ENCODE assay signal across 8 mouse cellular contexts in genomic region chr4:150915181-150915906, GRCm38 (mm10). TPM values are rescaled to one million over a fixed set of nuclear protein-coding genes. Genes with fewer than 3 reads are reported as not detected.
DNase-seq lines count a peak whose midpoint lies in the region; ATAC-seq and TF ChIP-seq lines count a peak whose summit lies in the region.

No protein-coding gene starts in this region.

- peak overlapping the region; percentile 35; the same call in 1 of the 2 replicates for H3K9ac ChIP-seq in lung, postnatal 0 days (replicated peaks; ENCODE audit: low read depth)
- H3K9ac ChIP-seq in hindbrain, embryonic 11.5 days (ENCODE audit: low read depth, low read length) = peak overlapping the region; percentile 78

- ATAC-seq in lung, postnatal 0 days = peak; percentile 42; the same call in 1 of the 2 replicates
- 0 out of 2 replicates have a peak, but pooled peaks have one; percentile 25 for ATAC-seq in hindbrain, embryonic 11.5 days (ENCODE audit: low FRiP score)

- H3K27me3 ChIP-seq in lung, postnatal 0 days (replicated peaks; ENCODE audit: insufficient read depth, low read length) = no peaks in the 10 kb centered on the region
- H3K27me3 ChIP-seq in hindbrain, embryonic 11.5 days (ENCODE audit: control insufficient read depth, insufficient read depth, low read length) = 0 out of 2 replicates have a peak, but pooled peaks cover 2% of the 10 kb centered on the region

- H3K36me3 ChIP-seq in lung, postnatal 0 days (ENCODE audit: insufficient read depth, low read length) = no peaks in the 10 kb centered on the region
- no peaks in the 10 kb centered on the region for H3K36me3 ChIP-seq in hindbrain, embryonic 11.5 days (ENCODE audit: control insufficient read depth, insufficient read depth, low read length)
- no peaks in the 10 kb centered on the region for H3K36me3 ChIP-seq in macrophage (ENCODE audit: inconsistent target)

- no peaks in the 10 kb centered on the region for H3K9me3 ChIP-seq in lung, postnatal 0 days (ENCODE audit: low read length)
- no peaks in the 10 kb centered on the region for H3K9me3 ChIP-seq in hindbrain, embryonic 11.5 days (ENCODE audit: control insufficient read depth, low read length)

- H3K79me2 ChIP-seq in macrophage (ENCODE audit: inconsistent target) = no peaks in the 10 kb centered on the region

- TF ChIP-seq CTCF in lung, postnatal 0 days (IDR thresholded peaks at IDR 0.05) = no peak

- peak overlapping the region; percentile 66 for H3K4me2 ChIP-seq in lung, postnatal 0 days (replicated peaks; ENCODE audit: low read depth, low read length)
- peak overlapping the region; percentile 61 for H3K4me2 ChIP-seq in hindbrain, embryonic 11.5 days (replicated peaks; ENCODE audit: low read depth, low read length)

- TF ChIP-seq EP300 in lung, postnatal 0 days (IDR thresholded peaks at IDR 0.05) = peak; percentile 93

- 42% methylated on average over 10 of the region's 10 CpGs for WGBS in lung, postnatal 0 days
- 56% methylated on average over 10 of the region's 10 CpGs for WGBS in hindbrain, embryonic 11.5 days
- WGBS in macrophage (ENCODE audit: missing documents) = 65% methylated on average over 10 of the region's 10 CpGs

- H3K4me1 ChIP-seq in lung, postnatal 0 days (ENCODE audit: insufficient read depth, low read depth, low read length) = peaks cover 5% of the 10 kb centered on the region; the same call in 1 of the 2 replicates
- H3K4me1 ChIP-seq in hindbrain, embryonic 11.5 days (replicated peaks; ENCODE audit: control insufficient read depth, insufficient read depth, low read length) = peaks cover 3% of the 10 kb centered on the region

- no peak overlapping the region for H3K4me3 ChIP-seq in lung, postnatal 0 days (ENCODE audit: low read depth, low read length)
- H3K4me3 ChIP-seq in hindbrain, embryonic 11.5 days (ENCODE audit: low read depth, low read length) = peak overlapping the region; percentile 63
- H3K4me3 ChIP-seq in macrophage (ENCODE audit: inconsistent target) = peak overlapping the region; percentile 70

- peak overlapping the region; percentile 84 for H3K27ac ChIP-seq in lung, postnatal 0 days (ENCODE audit: low read length)
- no peak overlapping the region for H3K27ac ChIP-seq in hindbrain, embryonic 11.5 days (ENCODE audit: low read depth, low read length)
- peak overlapping the region; percentile 75 for H3K27ac ChIP-seq in macrophage

- DNase-seq in cerebellum, adult 11-12 months = peak; percentile 25
- DNase-seq in cerebellum, adult 8-10 months = no peak
- peak; percentile 28 for DNase-seq in lung, postnatal 0 days (ENCODE audit: low spot score)
- no peak for DNase-seq in lung, postnatal 14 days
- no peak for DNase-seq in hindbrain, embryonic 11.5 days (ENCODE audit: low spot score)
- DNase-seq in cerebellum, postnatal 4 days (ENCODE audit: low spot score in 2 of 2) = no peak
- no peak for DNase-seq in cerebellum, adult 11 months

RNA-seq across cellular contexts. Expression of gene Tnfrsf9, which starts 1.0 kb away (rescaled TPM):
- polyA plus RNA-seq in lung, postnatal 0 days (2015; fragmentation: Nextera tagmentation; extraction: Ambion mirVana) = 1.1 and 4.4 TPM in 2 replicates
- 0.21 TPM in 1 of 2 replicates, not detected in the other for polyA plus RNA-seq in hindbrain, embryonic 11.5 days (2014; fragmentation: Nextera tagmentation; extraction: Ambion mirVana)
- total RNA-seq in macrophage (2018; cell fraction: chromatin; rRNA removed) = 10 to 100 TPM in 1 of 26 experiments, 1 to 10 TPM in 2, not detected in 23; 1.2 to 15.7 (median 5.8) TPM
- total RNA-seq in macrophage (2018; cell fraction: cytosol; rRNA removed) = 1 to 10 TPM in 4 of 26 experiments, under 1 TPM in 19, not detected in 3; 0.05 to 1.8 (median 0.41) TPM
- 10 to 100 TPM in 1 of 26 experiments, 1 to 10 TPM in 10, under 1 TPM in 5, not detected in 10; 0.56 to 12.2 (median 1.5) TPM for total RNA-seq in macrophage (2018; cell fraction: nucleus; rRNA removed)
- 0.12 to 0.17 TPM in 2 of 3 replicates, not detected in the other for polyA plus RNA-seq in macrophage (2018)

RNA-seq across cellular contexts. Expression of gene Park7, which starts 1.1 kb away (rescaled TPM):
- 229 and 241 TPM in 2 replicates for polyA plus RNA-seq in lung, postnatal 0 days (2015; fragmentation: Nextera tagmentation; extraction: Ambion mirVana)
- 406 and 416 TPM in 2 replicates for polyA plus RNA-seq in hindbrain, embryonic 11.5 days (2014; fragmentation: Nextera tagmentation; extraction: Ambion mirVana)
- 10 to 100 TPM in 14 of 26 experiments, 1 to 10 TPM in 12; 1.6 to 26.7 (median 10.6) TPM for total RNA-seq in macrophage (2018; cell fraction: chromatin; rRNA removed)
- 100 to 1,000 TPM in 12 of 26 experiments, 10 to 100 TPM in 14; 75.6 to 145 (median 99.0) TPM for total RNA-seq in macrophage (2018; cell fraction: cytosol; rRNA removed)
- total RNA-seq in macrophage (2018; cell fraction: nucleus; rRNA removed) = 10 to 100 TPM in 25 of 26 experiments, 1 to 10 TPM in 1; 9.4 to 48.8 (median 24.2) TPM
- polyA plus RNA-seq in macrophage (2018) = 102 to 170 TPM (median 110 TPM) in 3 replicates

Comparison
In these comparisons a context has a peak if more than half of its experiments do, and no peak if none do; other contexts are left out.
1. DNase-seq: peak in cerebellum, adult 11-12 months (single experiment) and lung, postnatal 0 days (single experiment); none in cerebellum, adult 8-10 months (single experiment), lung, postnatal 14 days (single experiment), hindbrain, embryonic 11.5 days (single experiment), cerebellum, postnatal 4 days (0 of 2) and cerebellum, adult 11 months (single experiment).